Mouse (Mus musculus): ENCODE measurements around the gene Mfng. TPM values are rescaled to one million over a fixed set of nuclear protein-coding genes. Genes with fewer than 3 reads are reported as not detected.

The Mfng gene
- total RNA-seq, 4 experiments from 2014 or later, result 6.5 to 11.2 (median 8.1) TPM

DNA sequence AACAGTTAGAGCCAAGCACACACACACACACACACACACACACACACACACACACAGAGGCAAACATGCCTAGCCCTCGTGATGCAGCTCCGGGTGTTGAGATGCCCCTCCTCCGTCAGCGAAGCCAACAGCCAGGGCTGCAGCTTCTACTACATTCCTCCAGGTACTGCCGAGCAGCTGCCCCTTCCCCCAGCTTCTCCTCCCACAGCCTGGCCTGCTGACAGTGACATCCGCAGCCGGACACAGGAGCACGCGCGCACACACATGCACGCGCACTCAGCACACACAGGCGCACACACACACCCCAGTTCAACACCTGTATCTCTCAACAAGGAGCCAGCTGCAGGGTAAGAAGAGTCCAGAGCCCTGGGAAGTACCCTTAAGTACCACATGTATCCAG lies 56.3 kb downstream of the Mfng start:
- no peak for DNase-seq (ENCODE audit: low spot score in 2 of 2)

DNA sequence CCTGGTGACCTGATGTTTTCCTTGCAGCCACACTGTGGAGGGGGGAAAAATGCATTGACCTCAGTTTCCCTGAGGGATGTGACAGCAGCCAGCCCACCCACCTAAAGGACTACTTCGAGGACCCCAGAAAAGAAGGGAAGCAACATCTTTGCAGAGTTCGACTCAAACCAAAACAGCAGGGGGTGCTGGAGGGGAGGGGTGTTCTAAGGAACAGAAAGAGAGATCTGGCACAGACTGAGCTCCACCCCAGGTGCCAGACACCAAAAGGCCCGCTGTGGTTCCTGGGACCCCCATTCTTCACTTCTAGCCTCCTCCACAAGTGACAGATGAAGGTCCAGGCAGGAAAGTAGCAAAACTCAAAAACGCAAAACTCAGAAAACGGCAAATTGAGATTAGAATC lies 57.4 kb downstream of the Mfng start:
- DNase-seq (ENCODE audit: low spot score in 2 of 2), result no peak

DNA sequence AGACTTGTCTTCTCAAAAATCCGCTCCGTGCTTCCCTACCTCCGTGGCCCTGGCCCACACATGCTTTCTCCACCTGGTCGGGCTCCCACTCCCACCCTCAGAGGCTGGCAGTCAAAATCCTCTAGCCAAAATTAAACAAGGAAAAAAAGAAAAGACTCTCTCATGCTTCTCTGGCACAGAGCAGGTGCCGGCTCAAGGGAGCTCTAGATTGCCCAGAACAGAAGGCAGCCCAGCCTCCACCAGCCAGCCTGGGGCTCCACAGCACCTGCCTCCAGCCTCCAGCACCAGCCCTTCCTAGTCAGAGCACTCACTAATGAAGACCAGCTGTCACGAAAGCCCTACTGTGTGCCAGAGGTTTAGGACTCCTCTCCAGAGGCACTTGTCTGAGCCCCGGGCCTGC lies 59.5 kb downstream of the Mfng start:
- no peak for DNase-seq (ENCODE audit: low spot score in 2 of 2)

DNA sequence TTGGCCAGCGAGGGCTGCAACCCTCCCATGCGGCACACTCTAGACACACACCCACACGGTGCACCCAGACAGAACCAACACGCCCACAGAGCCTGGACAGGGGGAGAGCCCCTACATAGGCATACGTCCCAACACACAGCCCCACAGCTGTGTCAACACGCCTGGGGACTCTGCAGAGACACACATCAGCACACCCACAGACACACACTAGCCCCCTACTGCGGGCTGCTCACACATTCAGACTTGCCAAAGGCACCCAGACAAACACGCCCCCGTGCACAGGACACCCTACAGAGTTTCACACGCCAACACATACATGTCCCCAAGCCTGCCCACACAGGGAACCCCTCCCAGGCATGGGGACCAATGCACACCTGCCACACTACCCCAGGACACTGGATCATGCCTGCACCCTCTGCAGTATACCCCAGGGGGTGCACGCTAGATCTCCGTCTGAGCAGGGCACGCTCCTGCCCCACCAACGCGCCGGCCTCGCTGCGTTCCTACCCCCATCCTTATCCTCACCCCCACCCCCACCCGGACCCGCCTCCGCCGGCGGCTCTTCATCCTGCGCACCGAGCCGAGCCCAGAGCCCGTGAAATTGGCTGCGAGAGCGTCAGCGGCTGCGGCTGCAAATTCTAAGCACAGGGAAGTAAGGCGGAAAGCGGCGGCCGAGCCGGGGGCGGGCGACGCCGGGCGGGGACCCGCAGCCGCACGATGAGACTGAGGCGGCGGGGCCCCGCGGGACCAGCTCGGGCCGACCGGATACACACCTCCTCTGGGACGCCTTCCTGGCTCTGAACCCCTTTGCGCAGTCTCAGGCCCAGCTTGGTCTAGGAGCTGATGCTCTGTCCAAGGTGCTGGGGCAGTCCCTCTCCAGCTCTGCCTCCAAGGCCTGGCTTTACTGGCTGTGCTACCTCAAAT lies 60.7 kb downstream of the Mfng start:
- DNase-seq (ENCODE audit: low spot score in 2 of 2), result peak in 1 of 2 experiments; percentile 66

DNA sequence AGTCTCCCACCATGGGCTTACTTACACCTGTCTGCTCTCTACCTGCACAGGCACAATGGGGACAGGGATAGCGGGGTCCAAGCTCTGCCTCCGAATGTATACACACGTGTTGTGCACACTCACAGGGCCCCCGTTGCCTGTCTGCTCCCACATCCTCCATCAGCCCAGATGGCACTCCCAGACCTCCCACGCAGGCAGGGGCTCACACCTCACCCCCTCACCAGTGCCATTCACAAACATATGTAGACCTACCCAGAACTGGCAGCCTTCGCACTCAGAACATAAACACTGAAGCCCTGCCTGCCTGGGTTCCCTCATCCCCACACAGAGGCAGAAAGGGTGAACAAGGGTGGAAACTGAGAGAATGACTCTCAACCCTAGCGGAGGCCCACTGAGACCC lies 61.3 kb downstream of the Mfng start:
- peak; percentile 75 to 76 for DNase-seq (ENCODE audit: low spot score in 2 of 2)

DNA sequence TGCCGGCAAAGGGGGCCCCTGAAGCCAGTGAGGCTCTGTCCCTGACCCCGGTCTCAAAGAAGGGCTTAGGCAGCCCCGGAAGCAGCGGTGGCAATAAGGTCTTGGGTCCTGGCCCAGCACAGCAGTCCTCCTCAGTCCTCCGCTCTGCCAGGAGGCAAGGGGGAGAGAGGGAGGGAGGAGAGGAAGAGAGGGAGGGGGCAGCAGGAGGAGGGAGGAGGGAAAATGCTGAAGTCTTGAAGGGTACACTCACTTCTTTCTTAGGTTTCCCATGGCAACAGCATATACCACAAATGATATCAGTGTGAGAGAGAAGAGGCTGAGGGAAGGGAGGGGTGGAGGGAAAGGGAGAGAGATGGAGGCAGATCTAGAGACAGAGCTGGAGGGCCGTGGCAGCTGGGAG lies 62.6 kb downstream of the Mfng start:
- no peak for DNase-seq (ENCODE audit: low spot score in 2 of 2)

DNA sequence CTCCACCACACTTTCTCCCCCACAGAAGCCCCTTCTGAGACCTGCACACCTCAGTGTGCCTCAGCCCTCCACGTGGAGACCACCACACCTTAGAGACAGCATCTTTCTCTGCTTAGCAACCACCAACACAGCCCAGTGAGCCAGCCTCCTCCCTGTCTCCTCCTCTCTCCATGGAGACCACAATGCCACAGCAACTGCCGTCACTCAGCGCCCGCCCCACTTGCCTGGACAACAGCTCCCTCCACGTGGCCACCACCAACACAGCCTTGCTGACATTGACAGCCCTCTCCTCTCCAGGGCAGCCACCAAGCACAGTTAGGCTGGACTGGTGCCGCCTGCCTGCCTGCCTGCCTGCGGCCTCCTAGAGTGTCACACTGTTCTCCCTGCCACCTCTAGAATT lies 63.5 kb downstream of the Mfng start:
- peak; percentile 71 to 75 for DNase-seq (ENCODE audit: low spot score in 2 of 2)

DNA sequence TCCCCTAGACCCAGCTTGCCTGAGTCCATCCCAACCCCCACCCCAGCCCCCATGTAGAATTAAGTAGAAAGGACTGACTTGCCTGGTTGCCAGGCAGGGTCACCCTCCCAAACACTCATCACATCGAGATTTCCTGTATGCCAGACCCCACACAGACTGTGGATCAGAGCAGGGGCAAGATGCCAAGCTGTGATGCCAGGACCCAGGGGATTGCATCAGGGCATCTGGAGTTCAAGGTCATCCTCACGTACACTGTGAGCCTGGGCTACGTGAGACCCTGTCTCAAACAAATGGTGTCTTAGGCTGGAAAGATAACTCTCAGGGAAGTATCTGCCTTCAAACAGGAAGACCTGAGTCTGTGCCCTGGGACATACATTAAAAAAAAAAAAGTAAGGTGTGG lies 66.6 kb downstream of the Mfng start:
- no peak for DNase-seq (ENCODE audit: low spot score in 2 of 2)

Other genes with a start within 250 kb of the Mfng start
- gene C1qtnf6, start 242.1 kb downstream of the Mfng start, total RNA-seq (2022), result 1 to 10 TPM; 2.1 to 3.4 (median 3.0) TPM
- 10 to 100 TPM; 25.8 to 31.9 (median 27.1) TPM for gene Sstr3, start 228.8 kb downstream of the Mfng start, total RNA-seq (2022)
- 10 to 100 TPM in 1 of 4 experiments, 1 to 10 TPM in 3; 1.5 to 21.5 (median 4.6) TPM for gene Rac2, start 200.7 kb downstream of the Mfng start, total RNA-seq (2022)
- 10 to 100 TPM; 21.5 to 50.0 (median 36.0) TPM for gene Cyth4, start 176.4 kb downstream of the Mfng start, total RNA-seq (2022)
- 100 to 1,000 TPM; 176 to 224 (median 201) TPM for gene Elfn2, start 54.7 kb downstream of the Mfng start, total RNA-seq (2022)
- gene Card10, start 29.6 kb upstream of the Mfng start, total RNA-seq (2022), result 1 to 10 TPM; 6.6 to 8.2 (median 6.9) TPM
- 10 to 100 TPM; 14.5 to 18.7 (median 16.2) TPM for gene Cdc42ep1, start 69.1 kb upstream of the Mfng start, total RNA-seq (2022)
- gene Lgals2, start 82.1 kb upstream of the Mfng start, total RNA-seq (2022), result not detected
- gene Gga1, start 103.7 kb upstream of the Mfng start, total RNA-seq (2022), result 10 to 100 TPM; 59.2 to 63.9 (median 62.6) TPM
- gene Gm49510, start 126.2 kb upstream of the Mfng start, total RNA-seq (2022), result 1 to 10 TPM in 1 of 4 experiments, under 1 TPM in 2, not detected in 1; 0.34 to 1.2 (median 0.38) TPM
- gene Sh3bp1, start 126.3 kb upstream of the Mfng start, total RNA-seq (2022), result 10 to 100 TPM; 28.9 to 33.0 (median 31.8) TPM
- 100 to 1,000 TPM; 140 to 156 (median 148) TPM for gene Pdxp, start 140.4 kb upstream of the Mfng start, total RNA-seq (2022)
- gene Lgals1, start 153.2 kb upstream of the Mfng start, total RNA-seq (2022), result 10 to 100 TPM; 16.9 to 40.3 (median 28.2) TPM
- 10 to 100 TPM; 34.4 to 41.8 (median 37.7) TPM for gene Nol12, start 161.5 kb upstream of the Mfng start, total RNA-seq (2022)
- 10 to 100 TPM in 2 of 4 experiments, 1 to 10 TPM in 2; 7.0 to 14.1 (median 11.5) TPM for gene Triobp, start 174.2 kb upstream of the Mfng start, total RNA-seq (2022)

All from layer of hippocampus, adult 8-10 months (tissue).